9 mouse cellular contexts compared by ENCODE assay signal in genomic region chr17:81015814-81016447, GRCm38 (mm10). TPM values are rescaled to one million over a fixed set of nuclear protein-coding genes. Genes with fewer than 3 reads are reported as not detected.
A peak's percentile ranks its signal among the peaks of the same experiment; 100 is the strongest.
DNase-seq lines count a peak whose midpoint lies in the region; ATAC-seq and TF ChIP-seq lines count a peak whose summit lies in the region.
"Had no signal": no experiment of that assay in that cellular context is flagged by ENCODE, and none has a peak within 500 bp of the region (broad histone marks: within the 10 kb centered on the region; RNA-seq: fewer than 3 reads in every experiment).

No protein-coding gene starts in this region.

- no peak overlapping the region for H3K27ac ChIP-seq in hindbrain, embryonic 13.5 days
- H3K27ac ChIP-seq in stomach, postnatal 0 days (replicated peaks) = no peak overlapping the region

- H3K9ac ChIP-seq in hindbrain, embryonic 13.5 days = no peak overlapping the region
- no peak overlapping the region for H3K9ac ChIP-seq in stomach, postnatal 0 days (ENCODE audit: low read length)

- peaks cover 19% of the 10 kb centered on the region for H3K4me1 ChIP-seq in hindbrain, embryonic 13.5 days (replicated peaks)
- H3K4me1 ChIP-seq in stomach, postnatal 0 days (replicated peaks; ENCODE audit: control insufficient read depth, insufficient read depth) = no peaks in the 10 kb centered on the region; the same call in 1 of the 2 replicates

- peak; percentile 34; the same call in 1 of the 2 replicates for ATAC-seq in hindbrain, embryonic 13.5 days (ENCODE audit: low FRiP score)
- peak; percentile 83 for ATAC-seq in stomach, postnatal 0 days (ENCODE audit: low FRiP score, low TSS enrichment)

- no peaks in the 10 kb centered on the region for H3K36me3 ChIP-seq in hindbrain, embryonic 13.5 days
- no peaks in the 10 kb centered on the region for H3K36me3 ChIP-seq in stomach, postnatal 0 days (ENCODE audit: control insufficient read depth, insufficient read depth, low read length)

- intact Hi-C loops in heart, postnatal 25 days (cut with DNase I) = loop anchor here (1.0 to 10.0 kb wide), 2 partner anchors 331 to 395 kb away; no protein-coding TSS in a partner anchor

- H3K4me3 ChIP-seq in hindbrain, embryonic 13.5 days = no peak overlapping the region
- no peak overlapping the region for H3K4me3 ChIP-seq in stomach, postnatal 0 days (ENCODE audit: low read depth, low read length)
- H3K4me3 ChIP-seq: megakaryocyte, embryonic 14.5 days had no signal

- TF ChIP-seq CTCF in stomach, postnatal 0 days (IDR thresholded peaks at IDR 0.05; ENCODE audit: low read depth) = peak; percentile 90

- H3K9me3 ChIP-seq in hindbrain, embryonic 13.5 days = no peaks in the 10 kb centered on the region
- H3K9me3 ChIP-seq in stomach, postnatal 0 days (ENCODE audit: control insufficient read depth, low read length) = no peaks in the 10 kb centered on the region
- H3K9me3 ChIP-seq: megakaryocyte, embryonic 14.5 days had no signal

- TF ChIP-seq EP300 in stomach, postnatal 0 days (optimal IDR thresholded peaks at IDR 0.05) = no peak

- WGBS in hindbrain, embryonic 13.5 days = 49% methylated on average over 4 of the region's 4 CpGs
- 34% methylated on average over 4 of the region's 4 CpGs for WGBS in stomach, postnatal 0 days

- no peak overlapping the region for H3K4me2 ChIP-seq in hindbrain, embryonic 13.5 days
- H3K4me2 ChIP-seq in stomach, postnatal 0 days (replicated peaks; ENCODE audit: low read depth) = no peak overlapping the region

- no peaks in the 10 kb centered on the region for H3K27me3 ChIP-seq in hindbrain, embryonic 13.5 days
- H3K27me3 ChIP-seq in stomach, postnatal 0 days (ENCODE audit: control insufficient read depth, insufficient read depth, low read length) = no peaks in the 10 kb centered on the region

- DNase-seq in heart, adult 11 months = peak; percentile 90
- DNase-seq in heart, postnatal 25 days (ENCODE audit: low spot score) = no peak
- DNase-seq in adrenal gland, adult 18-20 months (ENCODE audit: low spot score in 2 of 2) = peak; percentile 18 to 21
- peak; percentile 52 for DNase-seq in embryo, embryonic 11.5 days (ENCODE audit: low read depth, low spot score)
- peak; percentile 31 to 79 for DNase-seq in layer of hippocampus, postnatal 14 days (ENCODE audit: low spot score in 2 of 2)
- peak; percentile 56 to 73 for DNase-seq in lung, postnatal 4 days
- peak; percentile 50 for DNase-seq in stomach, postnatal 0 days (ENCODE audit: low spot score)

RNA-seq across cellular contexts. Expression of gene Thumpd2, which starts 49.0 kb away (rescaled TPM):
- total RNA-seq in heart, postnatal 25 days (2021) = 1 to 10 TPM; 4.6 to 4.8 TPM
- total RNA-seq in adrenal gland, adult 18-20 months (2021) = 1 to 10 TPM; 4.4 to 5.4 TPM
- polyA plus RNA-seq in hindbrain, embryonic 13.5 days (2015; fragmentation: Nextera tagmentation; extraction: Ambion mirVana) = 9.3 and 9.7 TPM in 2 replicates
- 1 to 10 TPM; 4.8 to 6.1 TPM for total RNA-seq in layer of hippocampus, postnatal 14 days (2021)
- polyA plus RNA-seq in stomach, postnatal 0 days (2015; fragmentation: Nextera tagmentation; extraction: Ambion mirVana) = 6.9 and 7.5 TPM in 2 replicates
